Mouse (Mus musculus) limb, embryonic 13.5 days (tissue): ENCODE measurements around the gene Ank3. TPM values are rescaled to one million over a fixed set of nuclear protein-coding genes. Genes with fewer than 3 reads are reported as not detected.

Source experiments
- ATAC-seq: fragments of 200-750 bp; cut with Nextera tagmentation; 2 replicates; pipeline ENCODE4 v1.8.0; 2017; ENCODE audit warnings: low read depth, moderate number of reproducible peaks, moderate TSS enrichment; ENCODE audit not compliant: low FRiP score
- H3K27ac ChIP-seq: fragments of 300-500 bp; sonication (generic); 2 replicates; pipeline ENCODE4 v1.5.1; 2015; ENCODE audit warnings: inconsistent platforms, mild to moderate bottlenecking, moderate library complexity
- H3K27me3 ChIP-seq: fragments of 300-500 bp; sonication (generic); 2 replicates; pipeline ENCODE4 v1.6.1; 2015; ENCODE audit warnings: mild to moderate bottlenecking, inconsistent platforms
- H3K36me3 ChIP-seq: fragments of 300-500 bp; sonication (generic); 2 replicates; pipeline ENCODE4 v1.6.1; 2015; ENCODE audit warnings: inconsistent platforms, mild to moderate bottlenecking, moderate library complexity
- H3K4me1 ChIP-seq: fragments of 300-500 bp; sonication (generic); 2 replicates; pipeline ENCODE4 v1.6.1; 2015; ENCODE audit warnings: inconsistent platforms
- H3K4me2 ChIP-seq: fragments of 300-500 bp; sonication (generic); replicated peaks from 2 replicates; pipeline ENCODE4 v1.6.1; 2015; ENCODE audit warnings: inconsistent platforms, mild to moderate bottlenecking, moderate library complexity
- H3K4me3 ChIP-seq: fragments of 300-500 bp; sonication (generic); 2 replicates; pipeline ENCODE4 v1.5.1; 2015; ENCODE audit warnings: moderate library complexity, mild to moderate bottlenecking, inconsistent platforms
- H3K9ac ChIP-seq: fragments of 300-500 bp; sonication (generic); 2 replicates; pipeline ENCODE4 v1.6.1; 2015; ENCODE audit warnings: mild to moderate bottlenecking, inconsistent platforms
- H3K9me3 ChIP-seq: fragments of 300-500 bp; sonication (generic); 2 replicates; pipeline ENCODE4 v1.6.1; 2016; ENCODE audit warnings: inconsistent platforms
- WGBS: fragments of 180-500 bp; shearing (Covaris S2); methylation state at CpG from one replicate; pipeline ENCODE4 v1.1.7; 2015; 5-methylcytosine and 5-hydroxymethylcytosine counted together
- polyA plus RNA-seq: library from polyadenylated mRNA; unstranded; fragments of >200 nt; fragmentation: Nextera tagmentation; extraction: Ambion mirVana; gene quantifications from 2 replicates; pipeline ENCODE4 v1.2.1, GENCODE M21; 2015

The Ank3 gene
- polyA plus RNA-seq, 1 experiment from 2014 or later, result 28.0 TPM

- Histone ChIP-seq H3K27me3 (no peaks in the 10 kb centered on the region), H3K4me3 (no peak overlapping the region), H3K36me3 (no peaks in the 10 kb centered on the region), H3K9me3 (0 out of 2 replicates have a peak, but pooled peaks cover 4% of the 10 kb centered on the region), H3K27ac (no peak overlapping the region), H3K4me2 (peak overlapping the region; percentile 23; the same call in 1 of the 2 replicates), H3K4me1 (peaks cover 15% of the 10 kb centered on the region), H3K9ac (no peak overlapping the region)
- 23% methylated on average over 8 of the region's 8 CpGs for WGBS
- 0 out of 2 replicates have a peak, but pooled peaks have one; percentile 44 for ATAC-seq
Observed at GRCm38 (mm10) chr10:69781491-69781890, 382.9 kb downstream of the Ank3 start.

DNA sequence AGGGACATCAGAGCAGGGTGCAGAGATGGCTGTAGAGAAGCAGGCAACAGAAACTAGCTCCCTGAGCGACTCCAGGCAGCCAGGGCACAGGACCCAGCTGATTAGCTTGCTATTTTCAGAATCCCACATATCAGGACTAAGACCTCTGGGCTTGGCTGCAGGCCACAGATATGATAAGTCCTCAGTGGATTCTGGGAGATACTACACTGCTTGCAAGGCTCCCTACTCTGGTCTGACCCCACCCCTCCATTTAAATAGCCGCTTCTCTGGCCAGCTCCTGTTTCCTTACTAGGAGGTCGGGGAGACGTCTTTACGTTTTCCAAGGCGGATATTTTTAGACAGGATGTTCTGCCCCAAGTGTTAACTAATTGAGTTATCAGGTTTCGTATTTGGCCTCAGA lies 386.7 kb downstream of the Ank3 start:
- 0 out of 2 replicates have a peak, but pooled peaks cover 4% of the 10 kb centered on the region for H3K9me3 ChIP-seq
- 22% methylated on average over 7 of the region's 7 CpGs for WGBS
- H3K9ac ChIP-seq, result peak overlapping the region; percentile 6; the same call in 1 of the 2 replicates
- H3K4me1 ChIP-seq, result peaks cover 29% of the 10 kb centered on the region
- ATAC-seq, result 0 out of 2 replicates have a peak, but pooled peaks have one; percentile 43
- H3K27ac ChIP-seq, result no peak overlapping the region
- H3K4me3 ChIP-seq, result no peak overlapping the region
- H3K27me3 ChIP-seq, result no peaks in the 10 kb centered on the region
- H3K4me2 ChIP-seq, result 0 out of 2 replicates have a peak overlapping the region, but pooled peaks have one; percentile 7
- no peaks in the 10 kb centered on the region for H3K36me3 ChIP-seq

GRCm38 (mm10) chr10:69785692-69786091 lies 387.1 kb downstream of the Ank3 start:
- Histone ChIP-seq H3K27ac (no peak overlapping the region), H3K4me2 (0 out of 2 replicates have a peak overlapping the region, but pooled peaks have one; percentile 7), H3K9me3 (0 out of 2 replicates have a peak, but pooled peaks cover 4% of the 10 kb centered on the region), H3K27me3 (no peaks in the 10 kb centered on the region), H3K4me3 (no peak overlapping the region), H3K36me3 (no peaks in the 10 kb centered on the region), H3K4me1 (peaks cover 29% of the 10 kb centered on the region), H3K9ac (peak overlapping the region; percentile 6; the same call in 1 of the 2 replicates)
- WGBS, result 63% methylated on average over 8 of the region's 8 CpGs
- ATAC-seq, result no peak

DNA sequence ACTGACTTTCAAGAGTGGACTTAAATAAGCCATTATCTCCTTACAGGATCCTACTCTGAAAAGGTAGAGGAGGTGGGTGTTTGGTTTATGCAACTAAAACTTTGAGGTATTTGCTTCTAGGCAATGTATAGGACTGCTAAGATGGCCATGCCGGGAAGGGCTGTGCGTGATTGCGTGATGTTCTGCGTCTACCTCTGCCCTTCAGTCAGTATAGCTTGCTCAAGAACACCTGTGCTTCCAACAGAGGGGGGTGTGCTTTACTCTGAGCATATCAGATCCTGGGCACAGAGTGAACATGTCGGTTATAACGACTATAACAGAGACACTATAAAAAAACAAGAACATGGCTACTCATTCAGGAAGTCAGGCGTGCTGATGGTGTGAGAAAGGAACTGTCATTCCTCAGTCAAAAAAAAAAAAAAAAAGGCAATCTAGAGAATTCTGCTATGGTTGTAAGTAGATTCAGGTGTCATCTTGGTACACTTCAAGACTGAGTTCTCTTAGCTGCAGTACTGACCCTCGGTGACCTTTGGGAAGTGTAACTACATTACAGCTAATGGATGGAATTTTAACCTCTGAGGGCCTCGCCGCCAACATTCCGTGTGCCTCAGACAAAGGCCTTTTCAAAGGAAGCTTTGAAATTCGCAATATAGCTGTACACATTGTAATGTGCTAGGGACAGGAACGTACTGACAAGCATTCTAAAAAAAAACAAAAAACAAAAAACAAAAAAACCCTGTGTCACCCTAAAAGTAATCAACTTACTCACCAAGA lies 387.8 kb downstream of the Ank3 start:
- no peak for ATAC-seq
- Histone ChIP-seq H3K4me1 (peaks cover 29% of the 10 kb centered on the region), H3K9ac (no peak overlapping the region), H3K27ac (no peak overlapping the region), H3K27me3 (no peaks in the 10 kb centered on the region), H3K4me2 (0 out of 2 replicates have a peak overlapping the region, but pooled peaks have one; percentile 57), H3K36me3 (no peaks in the 10 kb centered on the region), H3K9me3 (0 out of 2 replicates have a peak, but pooled peaks cover 4% of the 10 kb centered on the region), H3K4me3 (no peak overlapping the region)
- 39% methylated on average over 13 of the region's 13 CpGs for WGBS

DNA sequence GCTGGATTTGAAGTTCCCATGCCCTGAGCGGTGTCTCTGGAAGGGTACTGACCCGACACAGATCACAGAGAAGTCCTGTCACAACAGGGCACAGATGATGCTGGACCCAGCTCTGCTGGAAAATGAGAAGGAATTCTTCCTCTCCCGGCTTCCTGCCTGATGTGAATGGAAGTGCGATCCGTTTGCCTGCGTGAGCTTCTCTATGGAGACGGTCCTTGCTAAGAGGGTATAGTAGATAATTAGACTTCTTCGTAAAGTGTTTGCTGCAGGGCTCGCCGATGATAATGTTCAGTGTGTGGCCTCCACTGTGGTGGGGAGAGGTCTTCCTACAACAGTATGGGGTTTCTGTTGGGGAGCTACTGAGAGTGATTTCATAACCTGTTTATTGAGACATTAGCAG lies 388.8 kb downstream of the Ank3 start:
- H3K9ac ChIP-seq, result peak overlapping the region; percentile 51

DNA sequence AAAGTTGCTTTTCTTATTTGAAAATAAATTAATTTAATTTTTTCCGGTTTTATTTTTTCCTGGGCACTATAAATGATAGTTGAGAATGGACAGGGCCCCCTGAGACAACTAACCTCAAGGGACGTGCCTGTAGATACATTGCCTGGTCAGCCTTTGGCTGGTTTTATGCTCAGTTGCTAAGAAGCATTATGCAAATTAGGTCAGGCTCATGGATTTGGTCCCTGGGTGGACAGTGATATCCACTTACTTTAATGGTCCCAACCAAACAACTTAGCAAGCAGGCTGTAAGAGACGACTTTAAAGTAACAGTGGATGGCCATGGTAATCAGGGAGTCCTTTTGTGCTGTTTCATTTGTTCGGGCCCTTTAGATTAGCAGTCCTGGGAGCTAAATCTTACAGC lies 392.0 kb downstream of the Ank3 start:
- Histone ChIP-seq H3K4me1 (peaks cover 31% of the 10 kb centered on the region), H3K27ac (no peak overlapping the region), H3K9me3 (0 out of 2 replicates have a peak, but pooled peaks cover 6% of the 10 kb centered on the region), H3K27me3 (no peaks in the 10 kb centered on the region), H3K4me2 (no peak overlapping the region), H3K4me3 (no peak overlapping the region), H3K9ac (no peak overlapping the region), H3K36me3 (no peaks in the 10 kb centered on the region)
- WGBS, result 63% methylated on average over 4 of the region's 4 CpGs
- no peak for ATAC-seq

More for the DNA sequence above, 388.8 kb downstream of the Ank3 start:
- no peak for ATAC-seq
- Histone ChIP-seq H3K4me3 (peak overlapping the region; percentile 25), H3K9me3 (0 out of 2 replicates have a peak, but pooled peaks cover 4% of the 10 kb centered on the region), H3K36me3 (no peaks in the 10 kb centered on the region), H3K27ac (no peak overlapping the region; the same call in 1 of the 2 replicates), H3K27me3 (no peaks in the 10 kb centered on the region), H3K4me1 (peaks cover 36% of the 10 kb centered on the region), H3K4me2 (peak overlapping the region; percentile 57)
- WGBS, result 10% methylated on average over 10 of the region's 10 CpGs

GRCm38 (mm10) chr10:69791951-69792350 lies 393.4 kb downstream of the Ank3 start:
- 17% methylated on average over 7 of the region's 7 CpGs for WGBS
- Histone ChIP-seq H3K4me2 (no peak overlapping the region), H3K36me3 (no peaks in the 10 kb centered on the region), H3K4me3 (no peak overlapping the region), H3K9me3 (0 out of 2 replicates have a peak, but pooled peaks cover 6% of the 10 kb centered on the region), H3K4me1 (peaks cover 18% of the 10 kb centered on the region), H3K9ac (no peak overlapping the region), H3K27ac (no peak overlapping the region), H3K27me3 (no peaks in the 10 kb centered on the region)
- ATAC-seq, result no peak

DNA sequence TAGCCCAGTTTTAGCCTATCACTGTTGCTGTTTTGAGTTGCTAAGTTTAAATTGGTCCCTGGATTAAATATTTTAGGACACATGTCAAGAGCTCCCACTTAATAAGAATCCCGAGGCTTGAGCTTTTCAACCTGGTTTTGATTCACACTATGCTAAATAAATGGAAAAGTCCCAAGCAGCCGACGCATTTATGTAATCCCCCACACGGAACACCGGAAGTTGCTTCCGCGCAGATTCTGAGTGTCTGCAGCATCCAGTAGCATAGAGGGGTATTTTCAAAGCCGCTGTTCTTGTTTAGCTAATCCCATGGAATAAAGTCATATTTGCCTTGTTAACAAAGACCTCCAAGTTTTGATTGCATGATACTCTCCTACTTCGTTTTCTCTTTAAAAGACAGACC lies 393.8 kb downstream of the Ank3 start:
- no peak for ATAC-seq
- Histone ChIP-seq H3K27me3 (no peaks in the 10 kb centered on the region), H3K4me1 (peaks cover 13% of the 10 kb centered on the region), H3K4me2 (no peak overlapping the region), H3K36me3 (no peaks in the 10 kb centered on the region), H3K9me3 (0 out of 2 replicates have a peak, but pooled peaks cover 6% of the 10 kb centered on the region), H3K9ac (no peak overlapping the region), H3K4me3 (no peak overlapping the region), H3K27ac (no peak overlapping the region)
- WGBS, result 46% methylated on average over 9 of the region's 9 CpGs

DNA sequence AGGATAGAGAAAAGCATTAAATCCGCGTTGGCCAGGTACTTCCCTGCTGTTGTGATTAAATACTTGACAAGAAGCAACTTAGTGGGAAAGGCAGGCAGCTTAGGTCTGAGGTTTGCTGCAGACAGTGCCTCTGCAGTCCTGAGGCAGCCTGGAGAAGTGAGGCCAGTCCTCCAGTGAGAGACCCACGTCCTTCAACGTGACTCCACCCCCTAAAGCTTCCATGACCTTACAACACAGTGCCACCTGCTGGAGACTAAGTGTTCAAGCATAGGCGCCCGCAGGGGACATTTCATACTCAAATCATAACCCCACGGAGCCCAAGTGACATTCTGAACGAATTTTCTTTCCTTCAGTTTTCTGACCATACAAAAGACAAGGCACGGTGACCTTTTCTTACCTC lies 394.5 kb downstream of the Ank3 start:
- H3K4me3 ChIP-seq, result no peak overlapping the region
- no peaks in the 10 kb centered on the region for H3K27me3 ChIP-seq
- H3K36me3 ChIP-seq, result no peaks in the 10 kb centered on the region
- WGBS, result 40% methylated on average over 9 of the region's 9 CpGs
- H3K27ac ChIP-seq, result no peak overlapping the region
- no peak for ATAC-seq
- H3K4me1 ChIP-seq, result peaks cover 10% of the 10 kb centered on the region
- H3K9me3 ChIP-seq, result 0 out of 2 replicates have a peak, but pooled peaks cover 6% of the 10 kb centered on the region
- H3K4me2 ChIP-seq, result no peak overlapping the region
- H3K9ac ChIP-seq, result no peak overlapping the region

DNA sequence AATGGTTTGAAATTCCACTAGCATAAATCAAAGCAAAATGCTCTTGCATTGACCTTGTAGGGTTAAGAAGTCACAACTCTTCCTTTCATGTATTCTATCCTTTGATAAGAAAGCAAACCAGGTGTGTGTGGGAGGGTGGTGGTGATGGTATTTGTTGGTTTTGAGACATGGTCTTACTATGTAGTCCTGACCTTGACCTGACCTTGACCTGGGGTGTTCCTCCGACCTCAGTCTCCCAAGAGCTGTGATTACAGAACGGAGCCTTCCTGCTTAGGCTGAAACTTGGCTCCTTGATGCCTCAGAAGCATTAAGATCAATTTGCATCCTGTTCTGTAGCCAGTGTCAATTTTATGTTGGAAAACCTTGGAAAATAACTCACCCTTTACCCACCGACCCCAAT lies 397.1 kb downstream of the Ank3 start:
- Histone ChIP-seq H3K9me3 (0 out of 2 replicates have a peak, but pooled peaks cover 6% of the 10 kb centered on the region), H3K4me2 (no peak overlapping the region), H3K4me3 (no peak overlapping the region), H3K27me3 (no peaks in the 10 kb centered on the region), H3K27ac (no peak overlapping the region), H3K36me3 (no peaks in the 10 kb centered on the region), H3K4me1 (peaks cover 11% of the 10 kb centered on the region), H3K9ac (no peak overlapping the region)
- no peak for ATAC-seq
- WGBS, result 77% methylated on average over 3 of the region's 3 CpGs

- H3K9ac ChIP-seq, result no peak overlapping the region
- no peaks in the 10 kb centered on the region for H3K27me3 ChIP-seq
- 73% methylated on average over 8 of the region's 8 CpGs for WGBS
- H3K36me3 ChIP-seq, result no peaks in the 10 kb centered on the region
- no peak overlapping the region for H3K4me2 ChIP-seq
- no peak overlapping the region for H3K27ac ChIP-seq
- ATAC-seq, result no peak
- no peak overlapping the region for H3K4me3 ChIP-seq
- peaks cover 11% of the 10 kb centered on the region for H3K4me1 ChIP-seq
- H3K9me3 ChIP-seq, result 0 out of 2 replicates have a peak, but pooled peaks cover 6% of the 10 kb centered on the region
Observed at GRCm38 (mm10) chr10:69796421-69796886, 397.9 kb downstream of the Ank3 start.

DNA sequence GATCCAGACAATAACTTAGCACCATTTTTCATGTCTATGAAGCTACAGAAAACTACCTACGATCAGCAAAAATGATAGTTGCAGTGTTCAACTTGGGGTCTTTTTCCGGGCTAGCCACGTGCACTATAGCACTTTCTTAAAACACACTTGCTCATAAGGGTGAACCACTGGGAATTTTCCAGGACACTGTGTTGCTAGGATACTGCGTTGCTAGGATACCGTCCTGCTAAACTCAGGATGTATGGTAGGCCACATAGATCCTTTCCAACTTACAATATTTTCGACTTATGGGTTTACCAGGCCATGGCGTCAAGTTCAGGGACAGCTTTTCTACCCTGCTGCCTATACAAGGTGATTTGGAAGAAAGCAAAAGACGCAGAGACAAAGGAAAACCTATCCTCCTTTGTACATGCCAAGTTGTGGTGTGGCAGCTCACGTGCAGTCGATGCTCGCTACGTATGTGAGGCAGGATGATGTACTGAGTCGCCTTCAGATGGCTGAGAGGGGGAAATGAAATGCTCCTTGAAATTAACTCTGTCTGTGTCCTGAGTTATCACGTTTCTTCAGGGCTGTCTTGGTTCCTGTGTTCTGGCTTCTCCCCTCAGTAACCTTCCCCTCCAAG lies 404.7 kb downstream of the Ank3 start:
- ATAC-seq, result no peak
- no peak overlapping the region for H3K4me2 ChIP-seq
- no peaks in the 10 kb centered on the region for H3K4me1 ChIP-seq
- H3K9me3 ChIP-seq, result no peaks in the 10 kb centered on the region
- H3K9ac ChIP-seq, result no peak overlapping the region
- H3K36me3 ChIP-seq, result no peaks in the 10 kb centered on the region
- H3K27me3 ChIP-seq, result no peaks in the 10 kb centered on the region
- 77% methylated on average over 14 of the region's 14 CpGs for WGBS
- H3K27ac ChIP-seq, result no peak overlapping the region
- no peak overlapping the region for H3K4me3 ChIP-seq
